Mouse (Mus musculus): ENCODE results near the gene Rfx2.

Gene Rfx2

DNA sequence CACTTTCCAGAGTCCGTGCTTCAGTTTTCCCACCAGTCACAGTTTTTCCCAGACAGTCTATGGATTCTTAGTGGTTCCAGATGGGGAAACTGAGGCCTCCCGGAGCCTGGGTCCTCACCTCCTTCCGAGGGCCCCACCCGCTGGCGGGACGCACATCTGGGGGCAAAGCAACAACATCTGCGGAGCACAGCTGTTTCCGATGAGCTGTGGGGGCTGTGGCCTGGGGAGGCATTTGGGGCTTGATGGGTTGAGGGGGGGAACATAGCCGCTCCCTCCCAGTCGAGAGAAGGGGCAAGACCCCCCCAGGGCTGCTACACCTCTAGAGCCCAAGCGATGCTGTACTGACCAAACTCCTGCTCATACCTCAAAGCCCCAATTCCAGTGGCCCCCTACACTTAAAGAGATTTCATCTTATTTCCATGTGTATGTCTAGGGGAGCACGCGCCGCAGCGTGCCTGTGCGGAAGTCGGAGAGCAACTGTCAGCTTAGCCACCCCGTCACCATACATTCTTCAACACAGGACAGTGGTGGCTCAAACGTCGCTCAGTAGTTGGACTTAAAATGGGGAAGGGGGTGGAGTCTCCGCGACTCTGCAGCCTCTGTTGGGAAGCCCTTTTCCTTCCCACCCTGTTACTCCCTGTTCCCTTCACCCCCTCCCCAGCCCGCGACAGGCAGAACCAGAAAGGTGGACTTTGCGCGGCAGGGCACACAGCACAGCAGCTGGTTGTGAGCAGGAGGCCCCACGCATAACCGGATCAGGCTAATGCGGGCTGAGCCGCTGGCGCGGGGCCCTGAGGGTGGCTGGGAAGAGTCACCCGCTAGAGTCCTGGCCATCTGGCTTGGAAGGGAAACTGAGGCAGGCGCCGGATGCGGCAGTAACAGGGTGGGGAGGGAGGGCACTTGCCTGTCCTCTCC, 76.3 kb downstream of the Rfx2 start:
- peak; percentile 53 for DNase-seq (ENCODE audit: low read depth, low spot score)

GRCm38 (mm10) chr17:56753452-56753851, 77.4 kb downstream of the Rfx2 start:
- no peak for DNase-seq (ENCODE audit: low read depth, low spot score)

GRCm38 (mm10) chr17:56751404-56752072, 79.3 kb downstream of the Rfx2 start:
- DNase-seq (ENCODE audit: low read depth, low spot score): peak; percentile 95

GRCm38 (mm10) chr17:56744173-56744572, 86.6 kb downstream of the Rfx2 start:
- DNase-seq (ENCODE audit: low read depth, low spot score): no peak

DNA sequence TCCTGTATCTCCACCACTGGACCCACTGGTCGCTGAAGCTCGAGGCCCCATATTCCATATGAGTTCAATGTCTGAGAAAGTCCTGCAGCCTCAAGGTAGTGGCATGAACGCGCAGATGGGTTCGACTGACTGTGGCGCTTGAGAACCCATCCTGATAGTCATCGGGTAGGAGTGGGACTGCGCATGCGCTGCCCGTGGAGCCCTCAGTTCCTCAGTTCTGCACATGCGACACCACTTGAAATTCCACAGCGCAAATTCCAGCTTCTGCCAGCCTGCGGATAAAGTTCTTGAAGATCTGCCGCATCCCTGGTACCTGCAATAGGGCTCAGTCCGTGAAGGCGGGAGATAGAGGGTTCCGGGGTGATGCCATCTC, 90.0 kb downstream of the Rfx2 start:
- DNase-seq (ENCODE audit: low read depth, low spot score): peak; percentile 87

DNA sequence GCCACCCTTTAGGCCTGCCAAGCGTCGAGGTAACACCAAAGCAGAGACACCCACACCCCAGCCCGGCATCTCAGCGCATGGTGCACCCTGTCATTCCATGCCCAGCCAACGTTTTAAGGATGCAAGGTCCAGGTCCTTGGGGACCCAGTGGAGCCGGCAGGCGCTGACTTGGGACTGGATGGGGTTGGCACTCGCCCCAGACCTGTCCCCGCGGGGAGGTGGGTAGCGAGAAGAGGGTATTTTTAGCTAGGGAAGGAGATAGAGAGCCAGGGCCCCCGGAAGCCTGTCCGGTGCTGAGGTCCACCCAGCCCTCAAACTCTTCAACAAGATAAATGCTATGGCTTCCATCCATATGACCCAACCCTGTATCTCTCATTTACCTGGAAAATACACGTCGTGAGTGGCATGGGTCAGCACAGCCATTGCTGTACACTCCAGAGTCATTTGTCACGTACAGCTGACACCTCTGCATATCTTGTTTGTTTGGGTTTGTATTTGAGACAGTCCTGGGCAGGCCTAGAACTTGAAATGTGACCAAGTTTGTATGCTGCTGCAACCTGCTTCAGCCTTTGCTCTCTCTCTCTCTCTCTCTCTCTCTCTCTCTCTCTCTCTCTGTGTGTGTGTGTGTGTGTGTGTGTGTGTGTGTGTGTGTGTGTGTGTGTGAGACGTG, 90.6 kb downstream of the Rfx2 start:
- DNase-seq (ENCODE audit: low read depth, low spot score): no peak

DNA sequence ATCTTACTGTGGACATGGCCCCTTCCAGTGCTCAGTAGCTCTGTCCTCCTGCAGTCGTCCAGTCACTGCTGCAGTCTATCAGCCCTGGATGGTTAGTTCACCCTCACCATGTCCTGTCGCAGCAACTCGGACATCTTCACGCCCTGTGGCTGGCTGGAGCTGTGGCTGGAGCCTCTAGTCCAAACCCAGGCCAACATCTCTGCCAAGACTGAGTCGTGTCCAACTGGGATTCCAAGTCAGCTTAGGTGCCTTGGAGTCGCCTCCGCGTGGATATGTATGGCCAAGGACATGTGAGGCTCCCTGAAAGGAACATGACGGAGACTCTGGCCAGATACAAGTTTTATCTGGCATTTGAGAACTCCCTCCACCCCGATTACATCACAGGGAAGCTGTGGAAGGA, 92.6 kb downstream of the Rfx2 start:
- DNase-seq (ENCODE audit: low read depth, low spot score): no peak

DNA sequence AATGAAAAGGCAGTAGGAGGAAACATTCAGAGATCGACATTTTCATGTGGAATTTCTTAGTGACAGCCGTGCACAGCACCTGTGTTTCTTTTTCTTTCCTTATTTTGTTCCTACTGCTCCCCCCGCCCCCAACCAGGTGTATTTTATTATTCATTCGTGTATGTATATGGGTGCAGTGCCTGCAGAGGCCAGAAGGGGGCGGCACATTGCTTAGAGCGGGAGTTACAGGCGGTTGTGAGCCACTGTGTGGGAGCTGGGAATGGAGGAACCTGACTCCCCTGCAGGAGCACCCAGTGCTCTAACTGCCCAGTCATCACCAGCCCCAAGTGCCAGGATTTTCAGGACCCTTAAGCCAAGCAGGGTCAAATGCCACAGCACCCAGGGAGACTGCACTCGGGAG, 94.3 kb downstream of the Rfx2 start:
- peak; percentile 85 for DNase-seq (ENCODE audit: low read depth, low spot score)

- peak; percentile 63 for DNase-seq (ENCODE audit: low read depth, low spot score)
These were observed 101.2 kb downstream of the Rfx2 start for GRCm38 (mm10) chr17:56729656-56730055.

DNA sequence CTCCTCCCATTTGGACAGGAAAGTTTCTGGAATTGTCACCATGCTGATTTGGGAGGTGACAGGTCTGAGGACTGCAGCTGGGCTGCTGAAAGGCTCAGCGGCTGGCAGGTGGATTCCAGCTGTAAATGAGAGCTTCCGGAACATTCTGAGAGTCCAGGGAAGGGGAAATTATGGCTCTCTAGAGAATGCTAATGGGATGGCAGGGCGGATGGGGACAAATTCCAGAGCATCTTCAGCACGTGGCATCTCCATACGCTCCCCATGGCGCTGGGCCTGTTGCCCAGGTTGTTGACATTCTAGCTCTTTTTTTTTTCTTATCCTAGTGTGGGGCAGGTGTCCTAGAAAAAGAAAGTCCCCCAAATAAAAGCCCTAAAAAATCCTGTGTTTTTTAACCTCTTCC, 101.7 kb downstream of the Rfx2 start:
- peak; percentile 44 for DNase-seq (ENCODE audit: low read depth, low spot score)

DNA sequence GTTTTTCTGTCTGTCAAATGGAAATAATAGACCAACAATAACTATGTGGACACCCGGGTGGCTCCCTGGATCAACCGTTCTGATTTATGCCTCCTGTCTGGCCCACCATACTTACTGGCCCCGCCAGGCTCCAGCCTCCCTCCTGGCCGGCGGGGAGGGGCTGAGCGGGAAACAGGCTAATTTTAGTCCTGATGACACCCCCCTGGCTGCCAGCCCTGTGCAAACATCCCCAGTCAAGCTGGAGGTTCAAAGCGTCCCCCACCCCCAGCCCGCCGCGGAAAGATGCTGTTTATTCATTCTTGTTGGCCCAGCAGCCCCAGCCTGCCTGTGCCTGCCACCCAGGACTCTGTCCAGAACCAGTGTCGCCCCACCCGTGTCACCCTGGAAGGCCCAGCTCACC, 102.7 kb downstream of the Rfx2 start:
- DNase-seq (ENCODE audit: low read depth, low spot score): no peak

GRCm38 (mm10) chr17:56727659-56728058, 103.2 kb downstream of the Rfx2 start:
- DNase-seq (ENCODE audit: low read depth, low spot score): peak; percentile 85

DNA sequence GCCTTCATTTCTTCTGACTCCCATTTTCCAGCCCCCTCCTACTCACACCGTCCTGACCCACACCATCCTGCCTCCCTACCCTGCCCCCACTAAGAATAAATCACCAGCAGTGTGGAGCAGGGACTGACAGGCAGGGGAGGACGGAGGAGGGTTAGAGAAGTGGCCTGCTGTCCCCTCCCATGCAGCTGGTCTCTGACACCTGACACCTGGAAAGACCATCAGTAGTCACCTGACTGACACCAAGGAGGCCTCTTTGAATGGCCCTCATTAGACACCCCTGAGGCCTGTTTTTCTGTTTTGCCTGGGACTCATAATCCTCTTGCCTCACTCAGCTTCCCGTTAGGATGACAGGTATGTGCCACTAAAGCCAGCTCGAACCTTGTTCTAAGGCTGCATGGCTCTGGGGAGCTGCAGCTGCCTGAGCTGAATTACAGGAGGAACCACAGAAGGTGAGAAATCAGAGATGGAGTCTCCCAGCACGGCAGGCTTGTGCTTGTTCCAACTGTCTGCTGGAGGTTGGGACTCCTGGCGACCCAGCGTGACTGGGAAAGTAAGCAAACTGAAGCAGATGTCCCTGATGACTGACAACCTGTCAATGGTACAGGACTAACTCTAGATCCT, 103.7 kb downstream of the Rfx2 start:
- DNase-seq (ENCODE audit: low read depth, low spot score): no peak

Data from ZHBTc4 (cell line).